Mouse (Mus musculus): ENCODE measurements around the gene Cyp3a16.

DNA sequence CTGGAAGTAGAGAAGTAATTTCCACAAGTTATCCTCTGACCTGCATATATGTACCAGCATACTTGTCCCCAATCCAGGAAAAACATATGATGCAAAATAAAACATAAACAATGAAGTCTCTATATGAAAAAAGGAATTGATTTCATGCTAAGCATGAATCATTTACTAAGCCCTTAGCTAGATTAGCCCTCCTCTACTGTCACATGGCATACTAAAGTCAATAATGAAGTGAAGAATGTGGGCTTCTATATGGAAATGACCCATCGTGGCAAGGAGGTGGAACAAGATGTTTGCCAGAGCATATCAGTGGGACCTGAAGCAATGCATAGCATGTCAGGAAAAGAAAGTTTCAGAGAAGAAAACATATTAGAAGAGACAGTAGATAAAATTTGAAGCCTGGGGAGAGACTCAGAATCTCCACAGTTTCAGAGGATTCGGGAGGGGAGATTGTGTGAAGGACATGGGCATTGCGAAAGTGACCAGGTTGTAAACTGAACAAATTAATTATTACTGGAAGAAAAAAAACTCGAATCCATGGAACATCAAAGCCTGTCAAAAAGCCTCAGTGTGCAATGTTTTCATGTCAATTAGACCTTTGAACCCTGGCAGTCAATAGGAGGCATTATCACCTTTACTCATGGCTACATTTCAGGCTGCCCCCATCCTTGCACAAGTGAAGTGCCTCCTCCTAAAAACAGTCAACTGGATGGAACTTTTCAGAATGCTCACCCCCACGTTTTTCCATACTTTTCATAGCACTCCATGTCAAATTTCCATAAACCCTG is 5.0 kb downstream of the Cyp3a16 start:
- TF ChIP-seq POLR2A (IDR thresholded peaks at IDR 0.05; ENCODE audit: insufficient read length, low read depth), result no peak
- no peak for TF ChIP-seq SRF (IDR thresholded peaks at IDR 0.05; ENCODE audit: control insufficient read depth, insufficient read length, low read depth)
- TF ChIP-seq TCF12 (IDR thresholded peaks at IDR 0.05; ENCODE audit: insufficient read depth, poor library complexity, severe bottlenecking), result no peak
- TF ChIP-seq CEBPB (IDR thresholded peaks at IDR 0.05; ENCODE audit: insufficient read depth, poor library complexity, severe bottlenecking), result no peak
- TF ChIP-seq MYOD1 (IDR thresholded peaks at IDR 0.05; ENCODE audit: control insufficient read depth in 1 of 3, insufficient read length in 2 of 3, low read depth in 2 of 3), result no peak
- no peak for TF ChIP-seq USF1 (IDR thresholded peaks at IDR 0.05; ENCODE audit: low read depth)
- no peak for TF ChIP-seq POLR2AphosphoS2 (IDR thresholded peaks at IDR 0.05; ENCODE audit: insufficient read length, low read depth)
- no peak for TF ChIP-seq REST (IDR thresholded peaks at IDR 0.05; ENCODE audit: insufficient read depth, insufficient read length)
- no peak for TF ChIP-seq MAX (IDR thresholded peaks at IDR 0.05; ENCODE audit: low read depth)
- no peak for TF ChIP-seq TCF3 (IDR thresholded peaks at IDR 0.05; ENCODE audit: insufficient read length, low read depth)
- no peak for TF ChIP-seq E2F4 (IDR thresholded peaks at IDR 0.05; ENCODE audit: insufficient read depth)
- TF ChIP-seq MYOG (IDR thresholded peaks at IDR 0.05; ENCODE audit: control insufficient read depth in 1 of 3, insufficient read depth in 1 of 3, insufficient read length in 2 of 3, low read depth in 2 of 3), result no peak

Data from myocyte (in vitro differentiated cells).